Mouse (Mus musculus) kidney, adult 8-10 months (tissue): Measurements from ENCODE around the gene Eif2ak2.

Source experiments
- DNase-seq, 2 experiments: peaks; one replicate each; pipeline ENCODE4 v3.0.0; 2022

Gene Eif2ak2

GRCm38 (mm10) chr17:78834856-78835835, 47.2 kb downstream of the Eif2ak2 start, which contains the start of the genes Heatr5b and Gpatch11:
Gene Heatr5b (minus strand): TSS chr17:78835364.
Gene Gpatch11 (plus strand): TSS chr17:78835567.
- DNase-seq = peak; percentile 97

GRCm38 (mm10) chr17:78824346-78824745, 58.0 kb downstream of the Eif2ak2 start:
- DNase-seq = no peak

GRCm38 (mm10) chr17:78809582-78809981, 72.8 kb downstream of the Eif2ak2 start:
- DNase-seq = no peak

DNA sequence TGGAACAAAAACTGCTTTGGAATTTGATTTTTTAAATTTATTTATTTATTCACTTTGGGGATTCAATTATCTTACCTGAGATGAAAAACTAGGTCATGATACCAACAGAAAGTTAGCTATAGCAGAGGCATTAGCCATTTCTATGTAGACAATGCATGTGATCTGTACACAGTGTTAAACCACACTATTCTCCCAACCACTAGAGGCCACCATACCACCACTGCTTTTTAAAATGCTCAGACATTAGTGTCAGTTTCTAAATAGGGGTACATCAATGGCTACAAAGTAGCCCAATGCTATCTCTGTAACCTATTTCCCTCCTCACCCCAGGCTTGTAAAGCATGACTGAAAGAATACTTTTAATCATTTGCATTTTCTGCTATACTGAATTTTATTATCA, 73.4 kb downstream of the Eif2ak2 start:
- no peak for DNase-seq
